Mouse (Mus musculus) frontal cortex, postnatal 36 days (tissue): ENCODE measurements around the gene Tspan17.
"Not testable (repeated sequence)": the region's sequence is repeated elsewhere in the genome, so short reads cannot be mapped to it uniquely, and the experiment has no call there.

Experiments used
- DNase-seq, 2 experiments: peaks; one replicate each; pipeline ENCODE4 v3.0.0; 2022; ENCODE audit warnings: low spot score in 2 of 2

Tspan17 gene

GRCm38 (mm10) chr13:54760906-54761305, 28.3 kb upstream of the Tspan17 start:
- DNase-seq, result no peak

- peak in 1 of 2 experiments; percentile 55 for DNase-seq
Measured at GRCm38 (mm10) chr13:54765281-54766191, 23.6 kb upstream of the Tspan17 start.

GRCm38 (mm10) chr13:54766192-54766768, 22.9 kb upstream of the Tspan17 start, which contains the start of gene Sncb:
Gene Sncb (minus strand): TSS chr13:54766595.
- peak; percentile 86 for DNase-seq

- DNase-seq, result no peak
Measured at GRCm38 (mm10) chr13:54767012-54767411, 22.2 kb upstream of the Tspan17 start.

- peak; percentile 61 to 73 for DNase-seq
Measured at GRCm38 (mm10) chr13:54780592-54780991, 8.6 kb upstream of the Tspan17 start.

GRCm38 (mm10) chr13:54781086-54781485, 8.1 kb upstream of the Tspan17 start:
- DNase-seq, result peak; percentile 55 to 68

- no peak for DNase-seq
Measured at GRCm38 (mm10) chr13:54783235-54783634, 5.9 kb upstream of the Tspan17 start.

- no peak for DNase-seq
Measured at GRCm38 (mm10) chr13:54783698-54784097, 5.5 kb upstream of the Tspan17 start, which contains the start of gene Eif4e1b. Gene Eif4e1b (plus strand): TSS chr13:54783998.

- not testable (repeated sequence) for DNase-seq
Measured at GRCm38 (mm10) chr13:54787591-54787990, 1.6 kb upstream of the Tspan17 start.

- DNase-seq, result peak; percentile 51 to 61
Measured at GRCm38 (mm10) chr13:54789561-54790397, 602 bp downstream of the Tspan17 start.

- no peak for DNase-seq
Measured at GRCm38 (mm10) chr13:54792259-54793230, 3.4 kb downstream of the Tspan17 start.

- peak; percentile 47 to 57 for DNase-seq
Measured at GRCm38 (mm10) chr13:54794002-54794577, 4.9 kb downstream of the Tspan17 start.

GRCm38 (mm10) chr13:54794843-54795242, 5.7 kb downstream of the Tspan17 start:
- no peak for DNase-seq

- peak in 1 of 2 experiments; percentile 73 for DNase-seq
Measured at GRCm38 (mm10) chr13:54797356-54797755, 8.2 kb downstream of the Tspan17 start.

- peak; percentile 60 to 73 for DNase-seq
Measured at GRCm38 (mm10) chr13:54797861-54798643, 8.9 kb downstream of the Tspan17 start.

- DNase-seq, result peak; percentile 77 to 82
Measured at GRCm38 (mm10) chr13:54798740-54799139, 9.6 kb downstream of the Tspan17 start.

GRCm38 (mm10) chr13:54799701-54800100, 10.5 kb downstream of the Tspan17 start:
- DNase-seq, result peak; percentile 79 to 90

- DNase-seq, result no peak
Measured at GRCm38 (mm10) chr13:54800206-54800605, 11.0 kb downstream of the Tspan17 start.

- DNase-seq, result no peak
Measured at GRCm38 (mm10) chr13:54803010-54803409, 13.8 kb downstream of the Tspan17 start.
